In the genomic region with DNA sequence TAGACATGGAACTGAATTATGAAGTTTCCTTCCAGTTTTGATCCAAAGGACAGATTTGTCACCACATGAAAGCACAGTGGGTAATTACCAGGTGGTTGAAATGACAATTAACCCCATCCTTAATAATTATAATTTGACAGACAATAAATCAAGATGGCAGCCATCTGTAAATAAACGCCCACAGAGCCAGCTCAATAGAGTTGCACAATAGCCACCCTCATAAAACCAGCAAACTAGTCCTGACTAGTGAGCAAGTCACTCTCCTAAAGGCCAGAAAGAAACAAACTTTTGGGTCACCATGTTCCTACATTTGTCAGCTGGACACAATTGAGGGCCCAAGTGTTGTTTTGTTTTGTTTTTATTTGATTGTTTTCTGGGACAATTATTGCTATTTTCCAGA, we compare ENCODE assay signal across 26 mouse cellular contexts.
"Had no signal": no experiment of that assay in that cellular context is flagged by ENCODE, and none has a peak within 500 bp of the region (broad histone marks: within the 10 kb centered on the region; RNA-seq: fewer than 3 reads in every experiment).

No protein-coding gene starts in this region.

- H3K27me3 ChIP-seq: embryonic facial prominence, embryonic 12.5 days; embryonic facial prominence, embryonic 13.5 days; embryonic facial prominence, embryonic 15.5 days; forebrain, embryonic 12.5 days; forebrain, embryonic 13.5 days; forebrain, embryonic 15.5 days had no signal

- H3K4me2 ChIP-seq: embryonic facial prominence, embryonic 12.5 days; embryonic facial prominence, embryonic 13.5 days; embryonic facial prominence, embryonic 15.5 days; forebrain, embryonic 12.5 days; forebrain, embryonic 13.5 days; forebrain, embryonic 15.5 days had no signal

- H3K4me3 ChIP-seq: embryonic facial prominence, embryonic 10.5 days; embryonic facial prominence, embryonic 12.5 days; embryonic facial prominence, embryonic 13.5 days; embryonic facial prominence, embryonic 15.5 days; erythroblast, embryonic 14.5 days; forebrain, embryonic 10.5 days; forebrain, embryonic 12.5 days; forebrain, embryonic 13.5 days; forebrain, embryonic 15.5 days; gastrocnemius, adult 2 months; heart, adult 2 months had no signal

- H3K36me3 ChIP-seq: embryonic facial prominence, embryonic 10.5 days; embryonic facial prominence, embryonic 12.5 days; embryonic facial prominence, embryonic 13.5 days; embryonic facial prominence, embryonic 15.5 days; forebrain, embryonic 10.5 days; forebrain, embryonic 12.5 days; forebrain, embryonic 15.5 days had no signal

- DNase-seq: cerebellum, adult 8-10 months; cerebellum, adult 9-10 months; cerebellum, adult 9-11 months; cerebellum, postnatal 10 days; cerebellum, postnatal 14 days; cerebellum, postnatal 25 days; cerebellum, postnatal 36 days; embryo, embryonic 11 days; forebrain, postnatal 0 days; gastrocnemius, adult 2 months; gastrocnemius, postnatal 10 days; gastrocnemius, postnatal 14 days; gastrocnemius, postnatal 25 days; gastrocnemius, postnatal 36 days; heart, adult 11 months; heart, adult 18-20 months; heart, adult 2 months had no signal
